Mouse (Mus musculus) fat pad, adult 2 months (tissue): ENCODE data around the gene Olfr1135.

ENCODE experiments used
- DNase-seq: peaks from one replicate; pipeline ENCODE4 v3.0.0-alpha.2; 2011; ENCODE audit warnings: low read depth, low spot score; ENCODE audit errors: extremely low read depth

Olfr1135 gene

DNA sequence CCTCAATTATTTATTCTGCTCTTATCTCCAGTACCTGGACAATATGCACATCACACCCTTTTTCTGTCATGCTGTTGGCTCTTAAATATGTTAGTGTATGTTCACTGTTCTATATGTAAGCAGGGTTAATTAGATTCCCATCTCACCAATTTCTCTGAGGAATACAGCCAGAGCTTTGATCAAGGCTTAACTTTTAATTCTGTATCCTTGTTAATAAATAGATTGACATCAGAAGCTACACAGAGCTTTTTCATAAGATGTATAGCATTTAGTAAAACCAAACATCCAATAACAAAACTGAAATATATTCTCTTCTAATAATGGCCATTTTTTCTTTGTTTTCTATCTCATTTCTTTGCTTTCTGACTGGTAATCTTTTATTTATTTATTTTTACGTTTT, at the start of gene Olfr1135:
Olfr1135 (minus strand) TSS at position 101 of the 400 bp plus-strand sequence.
- DNase-seq: no peak

DNA sequence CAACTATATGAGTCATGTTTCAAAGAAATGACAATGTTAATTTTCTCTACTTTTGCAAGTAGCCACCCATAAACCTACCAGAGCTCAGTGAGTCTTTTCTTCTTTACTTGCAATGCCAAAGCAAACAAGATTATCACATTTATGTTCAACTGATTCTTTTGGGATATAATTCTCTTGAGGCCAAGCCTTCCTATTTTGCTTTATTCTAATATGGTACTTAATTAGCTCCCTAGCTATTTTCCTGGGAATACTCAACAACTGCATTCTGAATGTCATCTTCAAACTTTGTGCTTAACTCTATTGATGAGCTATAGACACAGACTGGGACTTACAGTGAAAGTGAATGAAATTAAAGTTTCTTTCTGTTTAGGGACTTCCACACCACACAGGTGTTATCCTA, 39.6 kb upstream of the Olfr1135 start, which contains the start of gene Olfr1137:
Olfr1137 (minus strand) TSS at position 101 of the 400 bp plus-strand sequence.
- DNase-seq: no peak

DNA sequence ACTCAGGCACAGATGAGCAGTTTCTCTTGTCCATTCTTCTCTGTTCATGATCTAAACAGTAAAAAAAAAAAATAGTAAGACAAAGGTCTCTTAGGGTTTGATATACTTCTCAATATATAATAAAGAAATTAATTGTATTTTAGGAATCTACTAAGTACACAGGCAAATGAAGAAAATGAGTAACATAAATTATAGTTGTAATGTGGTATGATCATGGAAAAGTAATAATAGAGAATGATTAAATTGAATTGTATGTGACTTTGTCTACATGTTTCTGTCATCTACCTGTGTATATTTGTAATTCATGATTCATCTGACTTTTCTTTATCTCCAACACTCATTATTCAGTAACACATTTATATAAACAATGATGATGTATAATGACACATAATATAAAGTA, 20.4 kb upstream of the Olfr1135 start, which contains the start of gene Olfr1136:
Olfr1136 (minus strand) TSS at position 101 of the 400 bp plus-strand sequence.
- no peak for DNase-seq

DNA sequence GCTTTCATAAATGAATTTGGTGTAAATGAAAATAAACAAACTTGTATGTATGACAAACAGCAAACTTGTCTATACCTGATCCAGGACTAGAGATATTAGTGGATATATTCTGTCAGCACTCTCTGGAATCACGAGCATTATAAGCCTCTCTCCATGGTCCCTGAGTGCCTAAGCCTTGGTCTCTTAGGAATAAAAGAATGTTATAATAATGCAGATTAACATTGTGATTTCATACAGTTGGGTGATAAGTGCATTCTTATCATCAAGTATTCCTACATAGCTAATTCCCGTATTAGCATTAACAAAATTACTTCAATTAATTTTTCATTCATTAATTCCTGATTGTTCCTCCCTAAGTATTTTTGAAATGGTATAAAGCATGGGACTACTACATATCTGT, 15.1 kb downstream of the Olfr1135 start, which contains the start of gene Olfr1134:
Olfr1134 (minus strand) TSS at position 101 of the 400 bp plus-strand sequence.
- DNase-seq: no peak

DNA sequence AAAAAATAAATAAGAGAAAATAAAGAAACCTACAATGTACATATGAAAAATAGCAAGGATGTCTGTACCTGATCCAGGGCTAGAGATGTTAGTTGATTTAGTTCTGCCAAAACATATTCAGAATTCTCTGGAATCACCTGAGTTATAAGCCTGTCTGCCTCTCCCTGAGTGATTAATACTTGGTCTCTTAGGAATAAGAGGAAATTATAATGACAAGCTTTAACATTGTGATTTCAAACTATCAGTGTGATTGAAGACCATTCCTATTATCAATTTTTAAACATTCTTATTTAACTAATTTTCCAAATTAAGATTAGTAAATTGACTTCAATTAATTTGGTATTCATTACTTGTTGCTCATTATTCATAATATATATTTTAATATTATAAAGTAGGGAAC, 26.2 kb downstream of the Olfr1135 start, which contains the start of gene Olfr1133:
Olfr1133 (minus strand) TSS at position 101 of the 400 bp plus-strand sequence.
- no peak for DNase-seq

DNA sequence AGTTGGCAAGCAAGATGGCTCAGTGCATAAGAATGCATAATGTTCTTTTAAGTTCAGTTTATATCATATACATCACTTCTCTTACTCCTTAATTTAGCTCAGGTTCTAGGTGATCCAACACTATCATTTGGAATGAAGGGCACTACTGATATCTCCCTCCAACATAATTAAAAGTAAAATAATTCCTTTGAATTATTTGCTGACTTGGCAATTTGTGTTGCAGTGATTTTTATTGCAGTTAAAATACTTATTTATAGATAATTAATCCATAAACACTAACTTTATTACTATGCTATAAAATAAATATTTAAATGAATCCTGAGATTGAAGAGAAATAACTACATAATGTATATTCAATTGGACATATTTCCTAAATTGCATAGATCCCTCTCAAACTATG, 31.0 kb downstream of the Olfr1135 start:
- DNase-seq: no peak

DNA sequence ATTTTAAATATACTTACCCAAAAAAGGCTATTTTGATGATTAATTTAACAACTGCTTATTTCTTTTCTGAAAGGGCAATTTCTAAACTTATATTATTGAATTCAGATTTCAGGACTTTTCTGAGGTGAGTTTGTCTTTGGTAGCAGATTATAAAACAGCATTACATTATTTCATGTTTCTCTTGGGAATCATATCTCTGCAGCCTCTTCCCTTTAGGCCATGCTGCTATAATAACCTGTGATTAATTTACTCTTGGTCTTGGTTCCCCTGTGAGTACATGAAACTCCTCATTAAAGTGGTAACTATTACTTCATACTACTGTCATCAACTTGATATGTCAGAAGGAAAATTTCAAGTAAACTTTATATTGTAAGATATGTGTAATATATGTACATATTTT, 36.0 kb downstream of the Olfr1135 start, which contains the start of gene Olfr1132:
Olfr1132 (minus strand) TSS at position 101 of the 400 bp plus-strand sequence.
- DNase-seq: no peak

DNA sequence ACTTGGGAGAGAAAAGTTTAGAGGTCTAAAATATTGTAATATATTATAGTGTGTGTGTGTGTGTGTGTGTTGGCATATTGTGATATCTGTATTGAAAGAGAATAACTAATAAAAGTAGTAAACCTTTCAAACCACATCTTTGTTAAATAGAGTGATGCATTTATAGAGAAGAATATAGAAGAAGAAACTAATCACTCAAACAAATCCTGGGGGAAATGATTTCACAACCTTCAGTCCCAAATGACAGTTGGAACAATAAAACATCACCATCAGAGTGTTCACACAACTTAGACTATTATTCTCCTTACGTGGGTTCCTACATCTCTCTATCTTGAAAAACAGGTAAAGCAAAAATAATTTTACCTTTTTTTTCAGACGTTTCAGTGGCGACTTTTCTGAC, 46.7 kb downstream of the Olfr1135 start, which contains the start of gene Olfr1131:
Olfr1131 (plus strand) TSS at position 301 of the 400 bp plus-strand sequence.
- no peak for DNase-seq
